Mouse (Mus musculus) left cerebral cortex, postnatal 14 days (tissue): Measurements from ENCODE around the gene Cd4. TPM values are rescaled to one million over a fixed set of nuclear protein-coding genes. Genes with fewer than 3 reads are reported as not detected.
"Not testable (repeated sequence)": the region's sequence is repeated elsewhere in the genome, so short reads cannot be mapped to it uniquely, and the experiment has no call there.

ENCODE experiments used
- DNase-seq, 2 experiments: peaks; one replicate each; pipeline ENCODE4 v3.0.0; 2021 to 2022; ENCODE audit warnings: low spot score in 2 of 2, mixed read lengths in 1 of 2
- intact Hi-C: fragments of 180-260 bp; cut with DNase I; formaldehyde crosslinking; loops from one replicate; pipeline ENCODE4 v1.15.1; 2025
- total RNA-seq, 2 experiments: library from RNA; stranded (reverse); gene quantifications; 2 replicates each; pipeline ENCODE4 v1.2.3; 2021

Gene Cd4
- total RNA-seq, 2 experiments from 2014 or later = 1.1 to 1.5 TPM

DNA sequence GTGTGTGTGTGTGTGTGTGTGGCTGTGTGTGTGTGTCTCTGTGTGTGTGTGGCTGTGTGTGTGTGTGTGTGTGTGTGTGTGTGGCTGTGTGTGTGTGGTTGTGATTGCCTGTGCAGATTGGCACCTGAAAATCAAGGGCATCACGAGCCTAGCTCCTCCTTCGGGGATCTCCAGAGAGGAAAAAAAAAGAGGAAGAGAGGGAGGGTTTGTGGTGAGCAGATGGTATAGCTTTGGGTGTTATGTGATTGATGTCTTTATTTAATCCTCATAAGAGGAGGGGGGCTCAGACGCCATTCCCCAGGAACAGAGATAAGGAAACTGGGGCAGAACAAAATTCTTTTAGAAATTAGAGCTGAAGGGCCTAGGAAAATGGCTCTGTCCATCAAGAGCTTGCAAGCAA is 10.3 kb upstream of the Cd4 start:
- intact Hi-C loops = no loop called here

GRCm38 (mm10) chr6:124894113-124894512 is 6.1 kb upstream of the Cd4 start:
- DNase-seq, intact Hi-C loops: not testable (repeated sequence)

More for the DNA sequence above, 10.3 kb upstream of the Cd4 start:
- no peak for DNase-seq

- intact Hi-C loops = no loop called here
- no peak for DNase-seq
These were observed 3.0 kb upstream of the Cd4 start for GRCm38 (mm10) chr6:124890997-124891396.

DNA sequence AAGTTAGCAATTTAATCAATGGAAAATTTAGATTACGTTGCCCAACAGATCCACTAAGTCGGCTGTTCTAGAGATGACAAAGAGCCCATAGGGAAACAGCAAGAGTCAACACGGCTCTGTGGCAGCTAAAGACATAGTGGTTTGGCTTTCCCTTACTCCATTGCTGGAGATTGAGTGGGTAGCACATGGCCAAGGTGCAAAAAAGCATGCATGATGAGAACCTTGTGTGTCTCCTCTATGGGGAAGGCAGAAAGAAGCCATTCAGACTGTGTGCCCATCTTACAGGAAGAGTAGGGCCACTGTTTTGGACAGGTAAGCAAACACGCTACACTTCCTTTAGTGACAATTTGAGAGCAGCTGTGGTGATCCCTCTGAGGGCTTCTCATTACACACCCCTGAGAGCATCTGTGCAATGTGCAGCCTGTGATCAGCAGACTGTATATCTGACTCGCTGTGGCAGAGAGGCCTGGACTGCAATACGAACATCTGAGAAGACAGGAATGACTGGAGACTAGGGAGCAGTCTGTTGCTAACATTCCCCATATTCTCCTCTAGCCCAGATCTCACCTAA is 619 bp upstream of the Cd4 start:
- intact Hi-C loops = no loop called here
- DNase-seq = no peak

- no peak for DNase-seq
- intact Hi-C loops = no loop called here
These were observed 2.1 kb downstream of the Cd4 start for GRCm38 (mm10) chr6:124885956-124886381.

- DNase-seq = no peak
- intact Hi-C loops = no loop called here
These were observed 3.1 kb downstream of the Cd4 start for GRCm38 (mm10) chr6:124884714-124885500.

GRCm38 (mm10) chr6:124883351-124883750 is 4.7 kb downstream of the Cd4 start:
- intact Hi-C loops = no loop called here
- no peak for DNase-seq

- no peak for DNase-seq
- intact Hi-C loops = no loop called here
These were observed 6.2 kb downstream of the Cd4 start for GRCm38 (mm10) chr6:124881821-124882220.

DNA sequence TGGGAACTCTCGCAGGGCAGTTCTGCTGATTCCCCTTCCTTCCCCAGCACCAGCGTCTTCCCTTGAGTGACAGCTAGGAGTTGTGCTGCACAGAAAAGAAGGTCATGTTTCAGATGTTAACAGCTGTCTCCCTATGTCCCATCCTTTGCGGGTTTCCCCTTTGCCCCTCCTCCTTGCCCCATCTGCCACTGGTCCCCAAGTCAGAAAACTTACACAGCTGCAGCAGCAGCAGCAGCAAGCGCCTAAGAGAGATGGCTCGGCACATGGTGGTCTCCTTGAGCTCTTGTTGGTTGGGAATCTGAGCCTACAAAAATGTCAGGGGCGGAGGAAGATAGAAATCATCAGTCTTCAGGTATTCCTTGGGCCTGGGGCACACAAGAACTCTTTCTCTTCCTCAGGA is 8.6 kb downstream of the Cd4 start:
- DNase-seq = no peak
- intact Hi-C loops = no loop called here

GRCm38 (mm10) chr6:124874348-124874747 is 13.7 kb downstream of the Cd4 start:
- no peak for DNase-seq
- intact Hi-C loops = no loop called here

DNA sequence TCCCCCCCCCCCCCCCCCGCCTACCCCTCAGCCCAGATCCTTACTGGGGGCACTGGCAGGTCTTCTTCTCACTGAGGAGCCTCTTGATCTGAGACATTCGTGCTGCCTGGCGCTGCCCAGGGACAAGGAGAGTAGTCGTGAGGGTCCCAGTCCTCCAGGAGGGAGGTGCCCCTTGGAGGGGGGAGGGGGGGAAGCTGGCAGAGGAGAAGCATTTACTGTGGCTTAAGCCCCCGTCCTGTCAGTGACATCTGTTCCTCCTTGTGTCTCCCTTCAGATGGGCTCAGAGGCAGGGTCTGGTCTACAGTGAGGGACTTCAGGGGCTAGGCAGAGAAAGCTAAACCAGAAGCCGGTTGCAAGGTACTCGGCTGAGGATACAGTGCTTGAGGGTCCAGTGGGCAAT is 21.5 kb downstream of the Cd4 start:
- no peak for DNase-seq
- intact Hi-C loops = no loop called here

DNA sequence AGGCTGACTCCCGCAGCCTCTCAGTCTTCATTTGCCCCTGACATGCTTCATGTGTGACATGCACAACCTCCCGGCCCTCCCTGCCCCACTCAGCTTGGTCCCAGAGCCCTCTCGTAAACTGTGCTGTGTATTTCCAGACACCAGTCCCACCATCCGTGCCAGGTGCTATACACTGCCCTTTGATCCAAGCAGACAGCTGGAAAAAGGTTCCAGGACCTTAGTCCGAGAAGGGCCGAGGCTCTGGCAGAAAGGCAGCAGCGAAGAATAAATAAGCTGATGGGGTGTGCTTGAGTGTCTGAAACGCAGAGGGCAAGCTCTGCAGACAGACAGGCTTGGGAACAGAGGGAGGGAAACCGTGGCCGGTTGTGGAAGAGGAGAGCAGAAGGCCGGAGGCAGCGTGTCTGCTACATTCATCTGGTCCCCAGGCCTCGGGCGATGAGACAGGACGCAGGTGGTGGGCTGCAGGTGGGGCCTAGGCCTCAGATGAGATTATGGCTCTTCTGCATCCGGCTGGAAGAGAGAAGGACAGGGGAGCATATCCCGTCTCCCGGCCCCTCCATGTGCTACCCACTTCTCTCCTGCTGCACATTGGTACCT is 22.2 kb downstream of the Cd4 start:
- no peak for DNase-seq
- intact Hi-C loops = no loop called here

- DNase-seq = peak; percentile 72 to 90
- intact Hi-C loops = loop anchor here (2.0 to 5.0 kb wide), 2 partner anchors 41 to 69 kb away; partner anchors contain the start of gene Mlf2
These were observed 24.2 kb downstream of the Cd4 start, which contains the start of gene Gpr162 for GRCm38 (mm10) chr6:124863658-124864298. TSS of gene Gpr162 (minus strand) at chr6:124863983.

- intact Hi-C loops = loop anchor here (2.0 to 5.0 kb wide), 2 partner anchors 42 to 69 kb away; partner anchors contain the start of gene Mlf2
- DNase-seq = no peak
These were observed 24.8 kb downstream of the Cd4 start for GRCm38 (mm10) chr6:124863125-124863657.

DNA sequence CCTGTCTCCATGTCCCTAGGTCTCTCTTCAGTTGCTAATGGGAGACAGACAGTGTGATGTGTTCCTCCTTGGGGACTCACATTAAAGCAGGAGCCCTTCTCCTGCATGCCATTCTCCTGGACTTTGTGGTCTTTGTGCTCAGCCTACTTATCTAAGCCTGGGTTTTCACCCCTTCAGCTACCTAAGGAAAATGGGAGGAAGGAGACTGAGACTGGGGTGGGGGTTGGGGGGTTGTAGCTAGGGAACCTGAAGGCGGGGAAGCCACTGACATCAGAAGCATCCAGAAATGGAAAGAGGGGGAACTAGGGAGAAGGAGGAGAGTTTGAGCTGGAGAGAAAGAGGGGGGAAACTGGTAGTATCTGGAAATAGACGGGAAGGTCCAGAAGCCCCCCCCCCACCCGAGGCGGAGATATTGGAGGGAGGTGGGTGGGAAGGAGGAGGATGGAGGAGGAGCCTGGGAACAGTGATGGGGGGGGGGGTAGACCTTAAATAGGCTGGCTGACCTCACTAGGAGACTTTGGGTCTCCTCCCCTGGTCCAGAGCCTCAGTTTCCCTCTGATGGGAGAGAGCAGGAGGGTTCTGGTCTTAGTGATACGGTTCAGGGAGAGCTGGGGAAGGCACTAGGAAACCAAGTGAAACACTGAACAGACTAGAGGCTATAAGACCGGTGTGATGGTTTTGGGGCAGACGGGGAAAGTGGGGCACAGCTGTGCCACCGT is 25.5 kb downstream of the Cd4 start:
- peak in 1 of 2 experiments; percentile 52 for DNase-seq
- intact Hi-C loops = loop anchor here (2.0 to 5.0 kb wide), 2 partner anchors 42 to 70 kb away; partner anchors contain the start of gene Mlf2

- intact Hi-C loops = loop anchor here (2.0 to 5.0 kb wide), 2 partner anchors 43 to 70 kb away; partner anchors contain the start of gene Mlf2
- DNase-seq = no peak
These were observed 26.2 kb downstream of the Cd4 start for GRCm38 (mm10) chr6:124861802-124862201.

DNA sequence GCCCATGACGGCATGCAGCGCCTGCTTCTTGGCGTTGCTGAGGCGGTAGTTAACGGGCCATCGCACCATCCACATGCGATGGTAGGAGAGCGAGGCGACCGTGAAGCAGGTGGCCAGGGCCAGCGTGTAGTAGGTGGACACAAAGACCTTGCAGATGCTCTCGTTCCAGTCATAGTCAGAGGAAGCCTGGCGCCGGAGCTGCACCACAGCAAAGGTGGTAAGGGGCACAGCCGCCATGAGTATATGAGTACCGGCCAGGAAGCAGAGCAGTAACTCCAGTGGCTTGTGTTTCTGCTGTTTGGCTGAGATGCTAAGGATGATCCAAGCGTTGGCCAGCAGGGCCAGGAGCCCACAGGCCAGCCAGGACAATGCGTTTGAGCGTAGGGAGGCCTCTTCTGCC is 26.8 kb downstream of the Cd4 start:
- DNase-seq = no peak
- intact Hi-C loops = loop anchor here (5.0 kb wide), 1 partner anchor 71 kb away; the partner anchor contains the start of gene Mlf2

- intact Hi-C loops = loop anchor here (5.0 kb wide), 1 partner anchor 72 kb away; the partner anchor contains the start of gene Mlf2
- no peak for DNase-seq
These were observed 27.5 kb downstream of the Cd4 start for GRCm38 (mm10) chr6:124860511-124860910.

DNA sequence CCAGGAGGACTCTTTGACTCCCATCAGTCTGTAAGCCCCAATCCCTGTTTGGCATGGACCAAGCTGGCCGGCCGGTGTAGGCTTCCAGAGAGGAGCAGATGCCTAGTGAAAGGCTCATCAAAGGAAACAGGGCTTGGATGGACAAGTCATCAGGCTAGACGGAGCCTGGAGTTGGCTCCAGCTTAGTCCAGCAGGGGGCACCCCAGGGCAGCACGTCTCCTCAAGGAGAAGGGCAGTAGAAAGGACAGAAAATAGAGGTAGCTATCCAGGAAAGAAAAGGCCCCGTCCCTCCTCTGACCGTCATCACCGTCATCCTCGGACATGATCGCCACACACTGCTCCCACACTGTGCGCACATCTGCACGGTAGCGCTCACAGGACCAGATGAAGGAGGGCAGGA is 28.3 kb downstream of the Cd4 start:
- intact Hi-C loops = loop anchor here (5.0 kb wide), 1 partner anchor 73 kb away; the partner anchor contains the start of gene Mlf2
- peak; percentile 91 to 93 for DNase-seq
